Mouse (Mus musculus) CH12F3 (cell line): ENCODE results near the gene Abcb5.

Experiments
- in situ Hi-C: fragments of 300-500 bp; cut with MboI; formaldehyde crosslinking; loops from 2 replicates; pipeline ENCODE4 v1.14.3; 2020; ENCODE audit warnings: low sequenced_read_pairs

Gene Abcb5

DNA sequence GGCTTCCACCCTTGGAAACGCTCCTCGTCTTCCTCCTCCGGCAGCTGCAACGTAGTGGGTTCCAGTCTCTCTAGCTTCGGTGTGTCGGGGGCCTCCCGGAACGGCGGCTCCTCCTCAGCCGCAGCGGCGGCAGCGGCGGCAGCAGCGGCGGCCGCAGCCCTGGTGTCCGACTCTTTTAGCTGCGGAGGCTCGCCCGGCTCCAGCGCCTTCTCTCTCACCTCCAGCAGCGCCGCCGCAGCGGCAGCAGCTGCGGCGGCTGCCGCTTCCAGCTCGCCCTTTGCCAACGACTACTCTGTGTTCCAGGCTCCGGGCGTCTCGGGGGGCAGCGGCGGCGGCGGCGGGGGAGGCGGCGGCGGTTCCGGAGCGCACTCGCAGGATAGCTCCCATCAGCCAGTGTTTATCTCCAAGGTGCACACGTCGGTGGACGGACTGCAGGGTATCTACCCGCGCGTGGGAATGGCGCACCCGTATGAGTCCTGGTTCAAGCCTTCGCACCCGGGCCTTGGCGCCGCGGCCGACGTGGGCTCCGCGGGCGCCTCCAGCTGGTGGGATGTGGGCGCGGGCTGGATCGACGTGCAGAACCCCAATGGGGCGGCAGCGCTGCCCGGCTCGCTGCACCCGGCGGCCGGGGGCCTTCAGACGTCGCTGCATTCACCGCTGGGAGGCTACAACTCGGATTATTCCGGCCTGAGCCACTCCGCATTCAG lies 117.6 kb downstream of the Abcb5 start:
- in situ Hi-C loops, result no loop called here

GRCm38 (mm10) chr12:118847861-118848495 lies 118.2 kb downstream of the Abcb5 start:
- in situ Hi-C loops, result no loop called here

- in situ Hi-C loops, result no loop called here
Observed at GRCm38 (mm10) chr12:118847381-118847780, 118.8 kb downstream of the Abcb5 start.

DNA sequence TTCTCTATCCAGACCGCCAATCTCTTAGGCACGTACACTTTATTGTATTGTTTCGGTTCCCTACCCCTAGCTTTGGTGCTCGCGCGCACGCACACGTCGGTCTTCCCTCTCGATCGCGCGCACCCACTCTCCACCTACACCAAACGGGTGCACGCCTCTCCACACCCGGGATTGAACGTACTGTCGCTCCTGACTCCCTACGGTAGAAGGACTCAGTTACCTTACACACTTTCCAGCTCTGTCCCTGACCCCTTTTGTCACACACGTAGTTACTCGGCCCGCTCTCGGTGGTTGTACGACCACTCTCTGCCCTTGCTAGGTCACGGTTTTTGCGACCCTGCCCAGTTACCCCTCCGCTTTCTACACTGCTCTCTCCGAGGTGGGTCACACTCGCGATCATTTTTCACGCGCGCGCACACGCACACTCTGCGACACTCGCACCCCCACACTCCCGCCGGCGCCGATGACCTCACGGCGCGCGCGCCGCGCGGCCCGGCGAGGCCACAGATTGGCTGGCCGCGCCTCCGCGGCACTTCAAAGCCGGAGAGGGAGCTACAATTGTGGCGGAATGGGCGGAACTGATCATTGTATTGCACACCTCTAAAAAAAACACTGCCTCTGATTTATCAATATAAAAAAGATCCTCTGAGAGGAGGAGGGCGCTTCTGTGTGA lies 119.4 kb downstream of the Abcb5 start:
- in situ Hi-C loops, result no loop called here

- in situ Hi-C loops, result no loop called here
Observed at GRCm38 (mm10) chr12:118846221-118846620, 120.0 kb downstream of the Abcb5 start, which contains the start of gene Sp8. TSS of gene Sp8 (plus strand) at chr12:118846329.

DNA sequence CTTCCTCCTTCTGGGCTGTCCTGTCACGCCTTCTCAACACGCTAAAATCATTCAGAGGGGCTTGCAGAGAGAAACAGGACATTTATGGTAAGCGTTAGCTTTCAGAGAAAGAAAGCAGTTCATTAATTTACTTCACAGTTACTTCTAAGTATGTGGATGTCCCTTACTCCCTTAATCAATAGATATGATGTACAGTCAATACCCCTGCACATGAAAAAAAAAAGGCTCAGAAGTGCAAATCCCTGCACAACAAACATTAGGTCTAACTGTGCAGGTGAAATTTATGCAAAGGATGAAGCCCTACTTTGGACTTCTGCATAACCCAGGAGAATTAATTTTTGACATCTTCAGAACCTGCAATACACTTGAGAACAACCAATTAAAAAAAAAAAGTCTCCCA lies 120.9 kb downstream of the Abcb5 start:
- in situ Hi-C loops, result no loop called here

DNA sequence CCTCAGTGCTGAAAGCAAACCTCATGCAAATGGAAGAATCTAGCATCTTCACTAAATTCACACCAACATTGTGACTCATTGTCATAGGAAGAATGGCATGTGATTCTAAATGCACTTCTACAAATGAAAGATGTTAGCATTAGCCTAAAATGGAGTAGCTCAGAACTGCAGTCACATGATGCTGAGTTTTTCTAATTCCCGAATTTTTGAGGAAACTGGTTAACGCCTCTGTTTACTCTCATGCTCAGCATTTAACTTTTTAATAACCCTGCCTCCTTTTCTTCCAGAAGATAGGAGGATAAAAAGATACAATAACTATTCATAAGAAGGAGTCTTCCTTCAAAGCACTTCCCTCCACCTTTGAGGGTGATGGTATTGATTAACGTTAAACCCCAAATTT lies 121.4 kb downstream of the Abcb5 start:
- in situ Hi-C loops, result no loop called here

DNA sequence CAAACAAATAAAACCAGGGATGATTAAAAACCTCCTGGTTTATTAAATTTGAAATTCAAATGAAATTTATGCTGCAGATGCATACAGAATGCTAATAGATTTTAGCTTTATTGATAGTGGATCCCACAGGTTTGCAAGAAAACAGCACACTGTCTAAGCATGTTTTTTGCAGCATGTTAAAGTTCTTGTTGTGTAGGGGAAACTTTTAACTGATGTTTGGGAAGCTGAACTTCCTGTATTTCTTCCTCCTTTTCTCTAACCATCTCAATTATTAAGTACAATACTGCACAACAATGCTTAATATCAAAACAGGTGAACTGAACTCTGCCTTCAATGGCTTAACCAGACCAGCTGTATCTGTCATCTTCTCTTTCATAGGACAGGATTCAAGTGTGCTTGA lies 122.1 kb downstream of the Abcb5 start:
- in situ Hi-C loops, result no loop called here

DNA sequence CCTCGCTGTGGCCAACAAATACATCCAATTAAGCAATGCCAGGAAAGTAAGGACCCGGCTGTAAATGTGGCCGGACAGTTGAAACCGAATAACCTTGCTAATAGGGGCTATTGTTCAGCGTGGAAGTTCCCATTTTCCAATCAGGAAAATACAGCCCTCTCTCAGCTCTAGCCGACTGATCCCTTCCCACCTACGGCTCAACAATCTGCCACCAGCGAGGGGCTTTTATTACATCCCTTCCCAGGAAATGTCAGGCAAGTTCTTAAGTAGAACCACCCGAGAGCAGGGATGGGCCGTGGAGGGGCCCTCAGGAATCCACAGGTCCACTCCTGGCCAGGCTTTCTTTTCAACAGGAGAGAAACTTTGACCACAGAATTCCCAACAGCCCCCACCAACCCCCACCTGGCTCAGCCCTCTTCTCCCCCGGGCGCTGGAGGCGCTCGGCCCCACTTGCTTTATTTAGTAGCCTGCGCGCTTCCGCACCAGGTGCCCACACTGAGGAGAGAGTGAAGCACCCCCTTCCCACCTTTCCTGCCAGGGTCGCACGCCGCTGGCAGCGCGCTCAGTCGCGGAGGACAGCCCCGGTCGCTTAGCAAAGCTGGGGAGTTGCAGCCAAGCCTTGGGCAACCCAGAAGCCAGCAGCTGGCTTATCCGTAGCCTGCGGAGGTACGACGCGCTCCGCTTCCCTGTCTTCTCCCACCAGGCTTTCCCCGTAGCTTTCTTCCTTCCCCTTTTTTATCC lies 123.4 kb downstream of the Abcb5 start:
- in situ Hi-C loops, result no loop called here

GRCm38 (mm10) chr12:118841971-118842550 lies 124.2 kb downstream of the Abcb5 start:
- in situ Hi-C loops, result no loop called here

GRCm38 (mm10) chr12:118841381-118841922 lies 124.8 kb downstream of the Abcb5 start:
- in situ Hi-C loops, result no loop called here

GRCm38 (mm10) chr12:118840861-118841260 lies 125.4 kb downstream of the Abcb5 start:
- in situ Hi-C loops, result no loop called here

DNA sequence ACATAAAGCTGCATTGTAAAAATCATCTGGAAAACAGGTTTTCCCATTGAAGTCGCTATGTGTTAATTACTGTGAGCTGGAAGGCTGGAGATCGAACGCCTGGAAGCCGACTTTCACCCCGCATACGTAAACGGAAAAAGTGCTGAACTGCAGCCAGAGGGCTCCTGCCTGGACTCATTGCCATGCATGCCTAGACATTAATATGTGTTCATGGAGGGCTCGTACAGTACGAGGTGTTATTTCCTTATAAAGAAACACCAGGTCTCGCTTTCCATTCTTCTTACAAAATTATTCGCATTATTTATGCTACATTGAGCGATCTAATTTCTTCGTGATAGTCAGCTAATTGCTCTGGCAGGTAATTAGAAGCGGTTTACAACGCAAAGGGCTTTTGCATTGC lies 125.9 kb downstream of the Abcb5 start:
- in situ Hi-C loops, result no loop called here

DNA sequence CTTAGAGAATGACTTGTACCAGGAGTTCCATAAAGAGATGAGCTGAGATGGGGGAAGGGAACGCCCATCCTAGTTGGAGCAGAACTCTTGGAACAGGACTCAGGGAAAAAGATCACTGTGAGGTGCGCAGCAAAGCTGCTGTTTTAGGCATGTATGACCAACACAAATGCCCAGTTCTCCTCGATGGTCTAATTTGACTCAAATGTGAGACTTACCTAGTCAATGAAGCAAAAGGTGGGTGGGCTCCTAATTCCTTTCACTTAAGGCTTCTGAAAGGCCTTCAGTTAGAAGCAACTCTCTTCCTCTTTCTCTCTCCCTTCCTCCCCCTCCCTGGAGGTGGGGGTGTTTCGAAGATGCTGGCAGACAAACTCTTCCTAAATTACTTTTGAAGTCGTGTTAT lies 126.8 kb downstream of the Abcb5 start:
- in situ Hi-C loops, result no loop called here

GRCm38 (mm10) chr12:118838260-118838659 lies 128.0 kb downstream of the Abcb5 start:
- in situ Hi-C loops, result no loop called here

DNA sequence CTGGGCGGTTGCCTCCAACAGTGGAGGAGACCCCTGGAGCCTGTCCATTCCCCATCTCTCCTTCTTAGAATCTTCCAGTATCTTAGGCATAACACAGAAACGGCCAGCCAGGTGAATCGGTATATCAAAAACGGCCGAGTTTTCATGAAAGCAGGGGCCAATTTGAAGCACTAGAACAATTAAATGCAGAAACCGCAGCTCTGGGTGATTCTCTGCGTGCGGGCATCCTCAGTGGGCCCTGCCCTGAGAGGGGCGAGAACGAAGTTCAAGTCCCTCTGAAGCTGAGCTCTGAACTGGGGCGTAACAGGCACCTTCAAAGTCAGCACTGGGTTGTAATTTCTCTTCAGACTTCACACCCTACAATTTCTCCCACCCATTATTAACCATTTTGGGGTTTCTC lies 128.9 kb downstream of the Abcb5 start:
- in situ Hi-C loops, result no loop called here

DNA sequence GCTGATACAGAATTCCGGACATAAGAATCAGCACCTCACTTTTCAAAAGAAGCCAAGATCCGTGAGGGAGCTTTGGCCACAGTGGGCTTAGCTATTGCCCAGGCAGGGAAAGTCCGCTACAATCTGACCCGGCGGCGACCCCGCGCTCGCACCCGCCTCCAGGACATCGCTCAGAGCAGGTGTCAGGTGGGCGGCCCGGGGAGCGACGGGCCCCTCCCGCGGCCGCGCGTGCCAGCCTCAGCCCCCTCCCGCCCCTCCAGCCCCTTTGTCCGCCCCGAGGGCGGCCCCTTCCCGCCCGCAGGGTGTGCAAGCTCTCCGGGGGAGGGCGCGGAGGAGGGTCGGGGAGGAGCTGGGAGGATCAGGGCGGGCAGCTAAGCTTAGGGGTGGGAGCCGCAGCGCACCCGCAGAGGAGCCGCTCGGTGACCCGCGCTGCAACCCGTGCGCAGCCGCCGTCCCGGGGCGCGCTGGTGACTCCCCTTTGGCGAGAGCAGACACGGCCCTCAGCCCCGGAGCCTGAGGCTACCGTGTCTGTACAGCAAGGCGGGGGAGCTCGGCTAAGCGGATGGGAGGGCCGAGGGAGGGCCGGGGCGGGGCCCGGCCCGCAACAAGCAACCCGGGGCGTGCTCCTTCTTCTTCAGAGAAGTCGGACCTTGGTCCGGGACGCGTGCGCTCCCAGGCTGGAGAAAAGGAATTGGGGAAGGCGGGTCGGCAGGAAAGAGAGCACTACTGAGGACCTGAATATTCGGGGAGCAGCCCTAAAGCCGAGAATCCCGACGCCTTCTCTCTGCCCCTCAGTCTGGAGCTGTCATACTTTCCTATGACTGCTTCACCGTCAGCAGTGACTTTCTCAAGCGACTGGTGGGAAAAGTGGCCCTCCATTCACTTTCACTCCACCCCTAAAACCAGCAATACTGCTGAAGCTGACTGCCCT lies 129.5 kb downstream of the Abcb5 start:
- in situ Hi-C loops, result no loop called here

DNA sequence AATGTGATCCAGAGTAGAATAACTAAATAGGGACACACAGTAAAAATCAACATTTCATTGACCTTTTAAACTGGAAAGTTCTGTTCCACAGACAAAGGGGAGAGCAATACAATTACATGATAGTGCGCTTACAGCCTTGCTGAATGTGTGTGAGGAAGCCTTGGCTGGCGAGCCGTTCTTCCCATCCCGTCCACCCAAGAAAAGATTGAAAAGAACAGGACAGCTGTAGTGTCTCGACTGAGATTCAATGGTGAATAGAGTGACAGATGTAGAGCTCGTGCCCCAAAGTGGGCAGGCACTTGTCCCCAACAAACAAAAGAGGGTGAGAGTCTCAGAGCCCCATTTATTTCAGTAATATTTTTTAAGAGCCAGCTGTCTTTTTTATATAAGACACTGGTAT lies 136.3 kb downstream of the Abcb5 start:
- in situ Hi-C loops, result no loop called here
